In genomic region chr9:114390749-114391075, GRCm38 (mm10) we compare ENCODE assay signal across 8 mouse cellular contexts. TPM values are rescaled to one million over a fixed set of nuclear protein-coding genes. Genes with fewer than 3 reads are reported as not detected.
DNase-seq lines count a peak whose midpoint lies in the region; ATAC-seq and TF ChIP-seq lines count a peak whose summit lies in the region.

No protein-coding gene starts in this region.

- peak overlapping the region; percentile 66 for H3K4me3 ChIP-seq in lung, adult 2 months (replicated peaks; ENCODE audit: extremely low read depth, low read depth, low read length)
- peak overlapping the region; percentile 85 for H3K4me3 ChIP-seq in embryonic facial prominence, embryonic 13.5 days
- H3K4me3 ChIP-seq in intestine, postnatal 0 days (ENCODE audit: low read depth, low read length): peak overlapping the region; percentile 68
- H3K4me3 ChIP-seq in neural tube, embryonic 13.5 days: peak overlapping the region; percentile 71

- no peak for ATAC-seq in embryonic facial prominence, embryonic 13.5 days (ENCODE audit: insufficient number of reproducible peaks, insufficient read depth, low FRiP score, low TSS enrichment, low read depth)
- ATAC-seq in intestine, postnatal 0 days: no peak
- ATAC-seq in neural tube, embryonic 13.5 days (ENCODE audit: low read depth): no peak
- no peak for ATAC-seq in granulocyte monocyte progenitor cell, adult 5-6 weeks (replicated peaks; ENCODE audit: poor library complexity, severe bottlenecking)

- H3K27me3 ChIP-seq in embryonic facial prominence, embryonic 13.5 days: no peaks in the 10 kb centered on the region
- H3K27me3 ChIP-seq in intestine, postnatal 0 days (replicated peaks; ENCODE audit: control insufficient read depth, insufficient read depth, low read length): no peaks in the 10 kb centered on the region
- H3K27me3 ChIP-seq in neural tube, embryonic 13.5 days: peaks cover 3% of the 10 kb centered on the region

- under 1% methylated on average over 10 of the region's 10 CpGs for WGBS in lung, adult 2 months
- 4% methylated on average over 10 of the region's 10 CpGs for WGBS in embryonic facial prominence, embryonic 13.5 days
- 2% methylated on average over 10 of the region's 10 CpGs for WGBS in intestine, postnatal 0 days
- WGBS in neural tube, embryonic 13.5 days: 5% methylated on average over 10 of the region's 10 CpGs

- H3K9ac ChIP-seq in embryonic facial prominence, embryonic 13.5 days: peak overlapping the region; percentile 94
- H3K9ac ChIP-seq in intestine, postnatal 0 days (ENCODE audit: low read depth, low read length): peak overlapping the region; percentile 76
- H3K9ac ChIP-seq in neural tube, embryonic 13.5 days: peak overlapping the region; percentile 81

- H3K4me2 ChIP-seq in embryonic facial prominence, embryonic 13.5 days: peak overlapping the region; percentile 75
- peak overlapping the region; percentile 84 for H3K4me2 ChIP-seq in intestine, postnatal 0 days (replicated peaks; ENCODE audit: low read depth)
- peak overlapping the region; percentile 87 for H3K4me2 ChIP-seq in neural tube, embryonic 13.5 days

- TF ChIP-seq CTCF in lung, adult 2 months (IDR thresholded peaks at IDR 0.05; ENCODE audit: insufficient read depth, low read length): no peak
- no peak for TF ChIP-seq CTCF in intestine, postnatal 0 days (IDR thresholded peaks at IDR 0.05; ENCODE audit: low read depth)

- peaks cover 9% of the 10 kb centered on the region for H3K36me3 ChIP-seq in embryonic facial prominence, embryonic 13.5 days
- H3K36me3 ChIP-seq in intestine, postnatal 0 days (ENCODE audit: control insufficient read depth, insufficient read depth): no peaks in the 10 kb centered on the region
- no peaks in the 10 kb centered on the region for H3K36me3 ChIP-seq in neural tube, embryonic 13.5 days

- peak overlapping the region; percentile 95 for H3K27ac ChIP-seq in embryonic facial prominence, embryonic 13.5 days
- peak overlapping the region; percentile 89 for H3K27ac ChIP-seq in intestine, postnatal 0 days (ENCODE audit: low read depth, low read length)
- H3K27ac ChIP-seq in neural tube, embryonic 13.5 days (replicated peaks): 0 out of 2 replicates have a peak overlapping the region, but pooled peaks have one; percentile 33

- H3K9me3 ChIP-seq in embryonic facial prominence, embryonic 13.5 days: no peaks in the 10 kb centered on the region
- no peaks in the 10 kb centered on the region for H3K9me3 ChIP-seq in intestine, postnatal 0 days (ENCODE audit: control insufficient read depth)
- no peaks in the 10 kb centered on the region for H3K9me3 ChIP-seq in neural tube, embryonic 13.5 days

- TF ChIP-seq POLR2A in lung, adult 2 months (IDR thresholded peaks at IDR 0.05; ENCODE audit: borderline replicate concordance, extremely low read depth, low read depth, low read length): no peak

- no peak for DNase-seq in lung, adult 2 months
- DNase-seq in lung, postnatal 10 days: no peak
- no peak for DNase-seq in T-cell, adult 2 months (ENCODE audit: low spot score)
- DNase-seq in urinary bladder, postnatal 25 days (ENCODE audit: low spot score): no peak

- H3K4me1 ChIP-seq in lung, adult 2 months (ENCODE audit: control insufficient read depth, insufficient read depth, low read length): no peaks in the 10 kb centered on the region
- H3K4me1 ChIP-seq in embryonic facial prominence, embryonic 13.5 days: peaks cover 16% of the 10 kb centered on the region
- H3K4me1 ChIP-seq in intestine, postnatal 0 days (replicated peaks; ENCODE audit: control insufficient read depth, insufficient read depth, low read length): 0 out of 2 replicates have a peak, but pooled peaks cover 7% of the 10 kb centered on the region
- H3K4me1 ChIP-seq in neural tube, embryonic 13.5 days (replicated peaks): peaks cover 7% of the 10 kb centered on the region

RNA-seq across cellular contexts. Expression of gene Crtap, which starts 0.2 kb away (rescaled TPM):
- 83.2 and 106 TPM in 2 replicates for polyA plus RNA-seq in lung, adult 2 months (2012; rRNA removed)
- polyA plus RNA-seq in embryonic facial prominence, embryonic 13.5 days (2015; fragmentation: Nextera tagmentation; extraction: Ambion mirVana): 131 and 154 TPM in 2 replicates
- polyA plus RNA-seq in intestine, postnatal 0 days (2015; fragmentation: Nextera tagmentation; extraction: Ambion mirVana): 57.3 and 58.3 TPM in 2 replicates
- 34.2 and 42.7 TPM in 2 replicates for polyA plus RNA-seq in neural tube, embryonic 13.5 days (2015; fragmentation: Nextera tagmentation; extraction: Ambion mirVana)
- 47.3 and 55.2 TPM in 2 replicates for total RNA-seq in granulocyte monocyte progenitor cell, adult 5-6 weeks (2014; fragmentation: Nextera tagmentation)
- 21.0 and 21.4 TPM in 2 replicates for total RNA-seq in granulocyte monocyte progenitor cell, adult 5-6 weeks (2017)

RNA-seq across cellular contexts. Expression of gene Glb1, which starts 10.2 kb away (rescaled TPM):
- polyA plus RNA-seq in lung, adult 2 months (2012; rRNA removed): 24.9 and 26.8 TPM in 2 replicates
- polyA plus RNA-seq in embryonic facial prominence, embryonic 13.5 days (2015; fragmentation: Nextera tagmentation; extraction: Ambion mirVana): 27.7 and 27.9 TPM in 2 replicates
- polyA plus RNA-seq in intestine, postnatal 0 days (2015; fragmentation: Nextera tagmentation; extraction: Ambion mirVana): 491 and 524 TPM in 2 replicates
- polyA plus RNA-seq in neural tube, embryonic 13.5 days (2015; fragmentation: Nextera tagmentation; extraction: Ambion mirVana): 22.9 and 26.9 TPM in 2 replicates
- total RNA-seq in granulocyte monocyte progenitor cell, adult 5-6 weeks (2014; fragmentation: Nextera tagmentation): 38.7 and 46.7 TPM in 2 replicates
- total RNA-seq in granulocyte monocyte progenitor cell, adult 5-6 weeks (2017): 40.8 and 42.9 TPM in 2 replicates

RNA-seq across cellular contexts. Expression of gene Tmppe, which starts 10.2 kb away (rescaled TPM):
- polyA plus RNA-seq in lung, adult 2 months (2012; rRNA removed): 9.7 and 9.8 TPM in 2 replicates
- 7.8 and 8.5 TPM in 2 replicates for polyA plus RNA-seq in embryonic facial prominence, embryonic 13.5 days (2015; fragmentation: Nextera tagmentation; extraction: Ambion mirVana)
- polyA plus RNA-seq in intestine, postnatal 0 days (2015; fragmentation: Nextera tagmentation; extraction: Ambion mirVana): 25.7 and 30.0 TPM in 2 replicates
- 6.7 and 7.4 TPM in 2 replicates for polyA plus RNA-seq in neural tube, embryonic 13.5 days (2015; fragmentation: Nextera tagmentation; extraction: Ambion mirVana)
- total RNA-seq in granulocyte monocyte progenitor cell, adult 5-6 weeks (2014; fragmentation: Nextera tagmentation): 5.7 and 6.7 TPM in 2 replicates
- 5.9 and 6.8 TPM in 2 replicates for total RNA-seq in granulocyte monocyte progenitor cell, adult 5-6 weeks (2017)

Comparison
In these comparisons a context has a peak if more than half of its experiments do, and no peak if none do; other contexts are left out.
1. H3K27ac ChIP-seq: peak in every context shown above with its lines; median percentile 95 in embryonic facial prominence, embryonic 13.5 days; 89 in intestine, postnatal 0 days; 33 in neural tube, embryonic 13.5 days.
2. RNA of gene Glb1, which starts 10.2 kb away (polyA plus RNA-seq): 491 to 524 TPM in intestine, postnatal 0 days; 27.7 to 27.9 TPM in embryonic facial prominence, embryonic 13.5 days, 22.9 to 26.9 TPM in neural tube, embryonic 13.5 days and 24.9 to 26.8 TPM in lung, adult 2 months; every median in the first group is over 10 times any median in the second.
3. Peak in every context shown above with its lines, with median percentiles within 50 percentile points of each other: H3K4me3 ChIP-seq, H3K4me2 ChIP-seq and H3K9ac ChIP-seq.